Mouse (Mus musculus) megakaryocyte, embryonic 14.5 days (primary cell): Measurements from ENCODE around the gene Bspry.

Source experiments
- FLI1 ChIP-seq: IDR thresholded peaks from 2 replicates; pipeline ENCODE4 v1.6.1; 2012; ENCODE audit warnings: low read length, inconsistent platforms, mixed read lengths
- GATA1 ChIP-seq: IDR thresholded peaks from 3 replicates; pipeline ENCODE4 v1.6.1; 2012; ENCODE audit warnings: mixed read lengths, low read length, inconsistent platforms, borderline replicate concordance

- TF ChIP-seq GATA1 (no peak), FLI1 (no peak)
Measured at GRCm38 (mm10) chr4:62513998-62514506, 34.2 kb downstream of the Bspry start.
